8 mouse cellular contexts compared by ENCODE assay signal in the genomic region with DNA sequence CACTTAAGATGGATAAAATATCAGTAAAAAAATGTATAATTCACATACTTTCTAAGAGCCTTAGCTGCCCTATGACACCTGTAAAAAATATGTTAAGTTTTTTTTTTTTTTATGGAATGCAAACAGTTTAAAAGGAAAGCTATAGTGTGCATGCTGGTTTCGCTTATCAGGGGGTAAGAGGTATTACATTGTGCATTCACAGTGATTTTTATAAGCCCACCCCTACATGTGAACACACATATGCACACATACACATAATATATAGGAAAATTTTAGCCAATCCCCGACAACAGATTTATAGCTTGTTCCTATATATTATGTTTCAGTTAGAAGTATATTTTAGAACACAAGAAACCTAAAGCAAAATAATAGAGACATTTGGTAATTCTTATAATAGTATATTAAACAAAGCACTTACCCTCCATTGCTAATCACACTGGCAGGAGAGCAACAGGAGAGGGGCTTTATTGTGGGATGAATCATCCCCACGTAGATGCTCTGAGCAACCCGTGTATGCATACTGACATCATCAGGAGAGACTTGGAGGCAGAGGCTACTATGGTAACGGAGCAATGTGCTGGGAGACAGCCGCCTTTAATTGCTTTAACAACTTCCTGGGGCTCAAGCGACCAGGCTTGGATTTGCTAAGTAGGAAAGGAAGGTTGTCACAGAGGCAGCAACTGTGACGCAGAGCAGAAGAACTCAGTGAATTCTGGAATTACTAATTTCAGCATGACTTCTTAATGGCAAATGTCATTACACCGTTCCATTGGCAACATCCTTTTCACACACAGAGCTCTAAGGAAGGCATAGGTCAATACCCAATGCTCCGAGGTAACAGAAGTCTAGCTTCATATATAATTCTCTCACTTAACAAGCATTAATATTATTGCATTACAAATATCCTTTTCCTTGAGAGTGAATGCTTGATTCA. TPM values are rescaled to one million over a fixed set of nuclear protein-coding genes. Genes with fewer than 3 reads are reported as not detected.
DNase-seq lines count a peak whose midpoint lies in the region; ATAC-seq and TF ChIP-seq lines count a peak whose summit lies in the region.
"Had no signal": no experiment of that assay in that cellular context is flagged by ENCODE, and none has a peak within 500 bp of the region (broad histone marks: within the 10 kb centered on the region; RNA-seq: fewer than 3 reads in every experiment).

No protein-coding gene starts in this region.

- H3K27ac ChIP-seq in hindbrain, embryonic 16.5 days (ENCODE audit: low read depth, low read length), result peak overlapping the region; percentile 51; the same call in 1 of the 2 replicates
- H3K27ac ChIP-seq in midbrain, embryonic 10.5 days (replicated peaks), result peak overlapping the region; percentile 68
- H3K27ac ChIP-seq in liver, postnatal 0 days (ENCODE audit: low read depth), result no peak overlapping the region
- H3K27ac ChIP-seq: lung, embryonic 15.5 days had no signal

- peaks cover 10% of the 10 kb centered on the region for H3K4me1 ChIP-seq in hindbrain, embryonic 16.5 days (ENCODE audit: control insufficient read depth, insufficient read depth, low read depth, low read length)
- H3K4me1 ChIP-seq in midbrain, embryonic 10.5 days, result peaks cover 60% of the 10 kb centered on the region
- no peaks in the 10 kb centered on the region for H3K4me1 ChIP-seq in liver, postnatal 0 days (ENCODE audit: insufficient read depth)

- H3K4me2 ChIP-seq in hindbrain, embryonic 16.5 days (ENCODE audit: low read length), result peak overlapping the region; percentile 51
- H3K4me2 ChIP-seq in liver, postnatal 0 days (ENCODE audit: low read depth, low read length), result no peak overlapping the region
- H3K4me2 ChIP-seq: lung, embryonic 15.5 days had no signal

- peak overlapping the region; percentile 22; the same call in 1 of the 2 replicates for H3K9ac ChIP-seq in hindbrain, embryonic 16.5 days (ENCODE audit: low read depth, low read length)
- H3K9ac ChIP-seq in liver, postnatal 0 days (replicated peaks), result no peak overlapping the region
- H3K9ac ChIP-seq: lung, embryonic 15.5 days had no signal

- peak; percentile 96 for ATAC-seq in hindbrain, embryonic 16.5 days
- no peak for ATAC-seq in activated CD4-positive, CD25-positive, alpha-beta regulatory T cell, adult 4 months
- ATAC-seq in liver, postnatal 0 days, result no peak

- no peak for TF ChIP-seq EP300 in liver, postnatal 0 days (IDR thresholded peaks at IDR 0.05; ENCODE audit: low read depth)

- no peaks in the 10 kb centered on the region for H3K36me3 ChIP-seq in hindbrain, embryonic 16.5 days (ENCODE audit: control insufficient read depth, insufficient read depth, low read length)
- H3K36me3 ChIP-seq in midbrain, embryonic 10.5 days, result no peaks in the 10 kb centered on the region
- H3K36me3 ChIP-seq in liver, postnatal 0 days (replicated peaks; ENCODE audit: insufficient read depth, low read length), result no peaks in the 10 kb centered on the region
- H3K36me3 ChIP-seq: lung, embryonic 15.5 days had no signal

- WGBS in hindbrain, embryonic 16.5 days, result 20% methylated on average over 10 of the region's 10 CpGs
- 20% methylated on average over 10 of the region's 10 CpGs for WGBS in midbrain, embryonic 10.5 days
- WGBS in liver, postnatal 0 days (ENCODE audit: insufficient replicate concordance), result 57% methylated on average over 10 of the region's 10 CpGs

- no peak for TF ChIP-seq CTCF in liver, postnatal 0 days (IDR thresholded peaks at IDR 0.05; ENCODE audit: low read depth)

- DNase-seq in NIH3T3 (ENCODE audit: low read depth), result peak; percentile 64
- DNase-seq in embryo, embryonic 9.5 days (ENCODE audit: extremely low spot score), result peak; percentile 39
- peak; percentile 55 for DNase-seq in midbrain, embryonic 10.5 days (ENCODE audit: low spot score)
- DNase-seq in liver, postnatal 0 days, result no peak
- DNase-seq in yolk sac, embryonic 10.5 days (ENCODE audit: low spot score), result no peak

- no peaks in the 10 kb centered on the region for H3K27me3 ChIP-seq in hindbrain, embryonic 16.5 days (replicated peaks; ENCODE audit: control insufficient read depth, insufficient read depth, low read length)
- no peaks in the 10 kb centered on the region for H3K27me3 ChIP-seq in midbrain, embryonic 10.5 days (ENCODE audit: low read depth, poor library complexity, severe bottlenecking)
- no peaks in the 10 kb centered on the region for H3K27me3 ChIP-seq in liver, postnatal 0 days (ENCODE audit: insufficient read depth, low read length)
- H3K27me3 ChIP-seq: lung, embryonic 15.5 days had no signal

- no peaks in the 10 kb centered on the region for H3K9me3 ChIP-seq in hindbrain, embryonic 16.5 days (ENCODE audit: control insufficient read depth, low read length)
- H3K9me3 ChIP-seq in midbrain, embryonic 10.5 days (replicated peaks), result no peaks in the 10 kb centered on the region
- H3K9me3 ChIP-seq in liver, postnatal 0 days (ENCODE audit: low read length), result no peaks in the 10 kb centered on the region
- H3K9me3 ChIP-seq: lung, embryonic 15.5 days had no signal

- peak overlapping the region; percentile 16 for H3K4me3 ChIP-seq in hindbrain, embryonic 16.5 days (ENCODE audit: low read length)
- H3K4me3 ChIP-seq in midbrain, embryonic 10.5 days, result peak overlapping the region; percentile 27
- H3K4me3 ChIP-seq in liver, postnatal 0 days (ENCODE audit: low read depth, low read length), result no peak overlapping the region
- H3K4me3 ChIP-seq: lung, embryonic 15.5 days had no signal

RNA-seq across cellular contexts. Expression of gene Pam, which starts 47.9 kb away (rescaled TPM):
- 22.3 and 25.1 TPM in 2 replicates for polyA plus RNA-seq in hindbrain, embryonic 16.5 days (2015; fragmentation: Nextera tagmentation; extraction: Ambion mirVana)
- 18.9 and 23.9 TPM in 2 replicates for polyA plus RNA-seq in midbrain, embryonic 10.5 days (2016; fragmentation: Nextera tagmentation; extraction: Ambion mirVana)
- 1 to 10 TPM; 2.6 to 4.8 TPM for polyA plus RNA-seq in activated CD4-positive, CD25-positive, alpha-beta regulatory T cell, adult 4 months (2017; shearing (Covaris generic))
- polyA plus RNA-seq in liver, postnatal 0 days (2015; fragmentation: Nextera tagmentation; extraction: Ambion mirVana), result 16.4 and 21.8 TPM in 2 replicates

Comparison
In these comparisons a context has a peak if more than half of its experiments do, and no peak if none do; other contexts are left out.
1. DNase-seq: peak in NIH3T3 (single experiment), embryo, embryonic 9.5 days (single experiment) and midbrain, embryonic 10.5 days (single experiment); none in liver, postnatal 0 days (single experiment) and yolk sac, embryonic 10.5 days (single experiment).